Mouse (Mus musculus): ENCODE data around the gene Gm266.
"Not testable (repeated sequence)": the region's sequence is repeated elsewhere in the genome, so short reads cannot be mapped to it uniquely, and the experiment has no call there.

Gm266 gene

DNA sequence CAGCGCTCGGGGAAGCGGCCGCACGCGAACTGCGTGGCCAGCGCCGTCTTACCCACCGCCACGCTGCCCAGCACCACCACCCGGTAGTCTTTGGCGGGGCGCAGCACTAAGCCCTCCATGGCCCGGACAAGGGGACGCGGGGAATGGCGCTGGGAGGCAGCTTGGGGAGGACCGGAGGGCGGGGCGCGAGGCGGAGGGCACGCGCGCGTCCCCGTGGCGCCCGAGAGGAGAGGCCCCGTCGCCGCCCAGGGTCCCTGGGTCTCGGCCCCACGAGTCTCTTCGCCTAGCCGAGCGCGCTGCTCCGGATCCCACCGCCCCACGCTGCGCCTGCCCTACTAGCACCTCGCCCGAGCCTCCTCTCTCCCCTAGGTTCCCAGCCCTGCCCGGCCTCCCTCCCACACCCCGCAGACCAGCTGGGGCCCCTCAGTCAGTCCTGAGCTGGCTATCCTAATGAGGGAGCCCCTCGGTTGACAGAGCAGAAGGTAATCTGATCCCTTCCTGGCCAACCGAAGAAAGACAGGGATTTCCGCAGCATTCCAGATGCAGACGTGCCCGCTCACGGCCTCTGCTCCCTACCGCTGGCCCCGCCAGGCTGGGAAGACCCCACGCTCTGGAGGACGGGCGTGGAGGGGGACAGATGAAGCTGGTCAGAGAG lies at the start of gene Gm266:
Gene Gm266 (minus strand): TSS at position 172 of the 655 bp plus-strand sequence.
- no peak for DNase-seq (ENCODE audit: low spot score)

DNA sequence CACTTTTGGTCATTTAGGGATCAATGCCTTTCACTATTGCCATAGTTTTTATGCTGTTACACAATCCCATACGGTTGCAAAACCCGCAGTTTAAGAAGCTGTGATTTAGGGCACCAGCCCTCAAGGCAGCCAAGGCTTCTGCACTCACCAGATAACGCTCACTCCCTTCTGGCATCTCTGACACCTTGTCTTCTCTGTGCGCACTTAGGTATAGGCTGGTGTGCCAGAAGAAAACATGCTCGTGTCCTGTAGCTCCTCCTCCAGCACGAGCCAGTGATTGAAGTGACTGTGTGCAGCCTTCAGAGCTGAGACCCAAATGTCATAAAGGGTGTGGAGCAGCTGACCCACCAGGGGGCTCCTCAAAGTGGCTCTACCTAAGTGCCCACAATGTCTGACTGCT lies 49.7 kb upstream of the Gm266 start:
- DNase-seq (ENCODE audit: low spot score) = peak; percentile 47

DNA sequence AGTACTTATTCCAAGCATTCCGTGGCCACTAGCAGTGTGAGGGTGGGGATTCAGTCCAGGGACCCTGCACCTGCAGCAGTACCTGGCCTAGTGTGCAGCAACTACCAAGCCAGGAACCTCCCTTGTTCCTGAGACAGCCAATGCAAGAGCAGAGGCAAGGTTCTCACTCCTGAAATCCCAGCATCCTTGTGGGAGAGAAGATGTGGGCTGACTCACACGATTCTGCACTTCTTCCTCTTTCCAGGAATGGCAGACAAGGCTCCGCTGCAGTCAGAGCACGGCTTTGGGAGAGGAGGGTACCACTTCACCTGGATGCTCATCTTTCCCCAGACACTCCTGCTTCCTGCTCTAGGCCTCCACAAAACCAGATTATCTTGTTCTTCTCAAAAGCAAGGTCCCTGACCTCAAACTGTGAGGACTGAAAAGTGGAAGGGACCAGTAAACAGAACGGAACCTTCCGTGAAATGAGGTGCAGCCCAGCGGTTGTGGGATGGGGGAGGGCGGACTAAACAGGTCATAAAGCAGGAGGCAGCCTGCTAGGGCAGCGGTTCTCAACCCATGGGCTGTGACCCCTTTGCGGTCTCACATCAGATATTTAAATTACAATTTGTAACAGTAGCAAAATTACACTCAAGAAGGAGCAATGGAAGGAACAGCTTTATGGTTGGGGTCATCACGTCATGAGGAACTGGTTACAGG lies 47.6 kb upstream of the Gm266 start:
- DNase-seq (ENCODE audit: low spot score) = no peak

DNA sequence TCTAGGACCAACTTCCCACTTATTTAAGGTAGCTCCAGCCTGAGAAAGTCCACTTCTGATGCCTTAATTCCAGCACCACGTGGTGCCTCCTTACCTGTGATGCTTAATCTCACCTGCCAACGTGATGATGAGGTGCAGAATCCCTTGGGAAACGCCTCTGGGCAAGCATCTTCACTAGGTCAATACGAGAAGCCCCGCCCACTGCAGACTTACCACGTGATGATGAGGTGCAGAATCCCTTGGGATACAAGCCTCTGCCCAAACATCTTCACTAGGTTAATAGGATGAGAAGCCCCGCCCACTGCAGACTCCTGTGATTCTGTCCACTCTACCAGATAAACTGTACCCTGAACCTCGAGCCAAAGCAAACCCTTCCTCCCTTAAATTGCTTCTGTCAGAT lies 43.6 kb upstream of the Gm266 start:
- DNase-seq (ENCODE audit: low spot score) = no peak

DNA sequence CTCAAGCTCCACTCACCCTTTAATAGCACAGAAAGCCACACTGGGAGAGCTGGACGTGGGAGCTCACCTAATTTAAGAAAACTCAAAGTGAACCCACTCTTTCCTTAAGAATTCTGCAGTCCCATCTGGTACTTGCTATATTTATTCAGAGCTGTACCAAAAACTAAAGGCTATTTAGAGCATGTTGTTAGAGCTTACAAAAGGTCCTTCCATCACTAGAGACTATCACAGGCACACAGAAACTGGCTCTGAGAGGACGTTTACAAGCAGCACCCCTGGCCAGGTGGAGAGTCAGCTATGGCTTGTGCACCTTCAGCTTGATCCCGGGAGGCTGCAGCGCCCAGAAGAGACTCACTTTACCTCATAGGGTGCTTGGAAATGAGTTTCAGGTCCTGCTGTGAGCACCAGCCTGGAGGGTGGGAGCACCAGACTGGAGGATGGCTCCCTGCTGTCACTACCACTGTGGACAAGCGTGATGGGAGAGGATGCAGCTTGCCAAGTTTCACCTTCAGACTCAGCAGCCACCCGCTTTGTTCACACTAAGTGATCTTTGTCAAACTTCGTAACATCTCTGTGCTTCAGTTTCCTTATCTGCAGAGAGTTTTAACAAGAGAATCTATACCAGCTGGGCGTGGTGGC lies 42.1 kb upstream of the Gm266 start:
- DNase-seq (ENCODE audit: low spot score) = no peak

DNA sequence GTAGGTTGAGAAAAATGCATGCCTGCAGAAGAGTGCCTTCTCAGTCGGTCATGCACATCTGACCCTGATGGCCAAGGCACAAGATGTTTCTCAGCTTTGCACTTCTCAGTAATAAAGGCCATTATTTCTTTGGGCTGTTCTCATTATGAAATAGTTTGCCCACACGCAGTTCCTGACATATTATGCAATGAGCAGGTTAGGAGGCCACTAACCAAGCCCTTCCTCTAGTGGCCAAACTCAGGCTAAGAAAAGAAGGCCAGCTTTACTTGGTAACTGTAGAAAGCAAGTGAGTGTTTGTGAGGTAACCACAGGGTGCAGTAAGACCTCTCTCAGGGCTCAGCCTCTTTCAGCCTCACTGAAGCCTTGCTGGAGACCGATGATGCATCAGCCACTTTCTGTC lies 39.3 kb upstream of the Gm266 start:
- no peak for DNase-seq (ENCODE audit: low spot score)

DNA sequence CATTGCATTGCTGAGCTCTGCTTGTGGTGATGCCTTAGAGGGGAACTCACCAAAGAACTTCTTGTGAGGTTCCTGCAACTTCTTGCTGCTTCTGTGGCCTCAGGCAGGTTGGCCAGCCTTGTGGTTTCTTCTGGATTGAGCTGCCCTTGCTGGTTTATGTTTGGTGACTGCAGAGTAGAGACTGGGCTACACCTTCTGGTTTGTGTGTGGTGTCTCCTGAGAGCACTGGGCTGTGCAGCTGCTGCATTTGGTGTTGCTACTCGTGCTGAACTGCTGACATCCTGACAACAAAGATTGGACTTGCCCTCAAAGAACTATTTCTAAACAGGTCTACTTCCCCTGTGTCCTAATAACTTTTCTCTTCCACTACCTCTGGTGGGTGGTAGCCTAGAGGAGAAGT lies 38.8 kb upstream of the Gm266 start:
- DNase-seq (ENCODE audit: low spot score) = no peak

DNA sequence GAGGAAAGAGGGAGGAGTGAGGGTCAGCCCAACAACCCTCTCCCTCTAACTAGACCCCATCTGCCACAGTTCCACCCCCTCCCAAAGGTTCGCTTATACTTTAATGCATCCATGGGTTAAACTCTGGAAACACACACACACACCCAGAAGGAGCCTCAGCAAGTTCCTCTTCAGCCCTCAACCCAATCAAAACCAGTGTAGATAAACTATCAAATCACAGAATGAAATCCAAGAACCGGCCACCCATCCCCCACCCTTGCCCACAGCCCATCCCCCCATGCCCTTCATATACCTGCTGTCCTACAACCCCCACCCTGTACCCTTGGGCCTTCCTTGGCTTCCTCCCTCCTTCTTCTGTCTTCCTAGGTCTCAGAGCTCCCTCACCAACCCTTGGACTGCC lies 35.4 kb upstream of the Gm266 start:
- no peak for DNase-seq (ENCODE audit: low spot score)

DNA sequence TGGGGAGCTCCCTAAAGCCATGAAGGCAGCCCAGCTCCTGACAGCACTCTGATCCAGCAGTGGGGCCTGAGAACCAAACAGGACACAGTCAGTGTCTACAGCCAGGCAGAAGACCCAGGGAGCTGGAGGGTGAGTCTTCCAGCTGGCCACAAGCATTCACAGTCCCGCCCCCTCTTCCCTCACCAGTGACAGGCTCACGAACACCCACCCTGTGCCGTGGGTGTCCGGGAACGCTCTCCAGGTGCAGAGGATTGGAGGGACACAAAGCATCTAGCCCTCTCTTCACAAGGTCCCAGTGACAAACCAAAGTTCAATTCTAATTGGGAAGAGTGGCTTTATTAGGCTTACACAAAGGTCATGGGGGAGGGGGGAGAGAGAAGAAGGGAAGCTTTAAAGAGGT lies 34.2 kb upstream of the Gm266 start:
- no peak for DNase-seq (ENCODE audit: low spot score)

DNA sequence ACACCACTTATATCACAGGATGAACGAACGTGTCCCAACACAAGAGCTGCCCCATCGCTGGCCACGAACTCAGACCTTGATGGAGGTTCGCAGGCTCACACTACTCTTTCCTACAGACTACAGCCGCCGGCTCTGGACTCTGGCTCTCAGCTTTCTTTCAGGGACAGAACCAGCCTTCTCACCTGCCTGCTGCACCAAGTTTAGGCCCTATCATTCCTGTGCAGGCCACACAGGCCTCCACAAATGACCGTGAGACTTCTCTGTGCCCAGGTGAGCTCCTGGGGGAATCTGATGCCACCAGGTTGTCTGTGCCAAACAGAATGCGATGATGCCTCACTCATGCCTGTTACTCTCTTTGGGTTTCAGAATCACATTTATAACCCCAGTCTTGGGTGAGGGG lies 32.8 kb upstream of the Gm266 start:
- DNase-seq (ENCODE audit: low spot score) = no peak

DNA sequence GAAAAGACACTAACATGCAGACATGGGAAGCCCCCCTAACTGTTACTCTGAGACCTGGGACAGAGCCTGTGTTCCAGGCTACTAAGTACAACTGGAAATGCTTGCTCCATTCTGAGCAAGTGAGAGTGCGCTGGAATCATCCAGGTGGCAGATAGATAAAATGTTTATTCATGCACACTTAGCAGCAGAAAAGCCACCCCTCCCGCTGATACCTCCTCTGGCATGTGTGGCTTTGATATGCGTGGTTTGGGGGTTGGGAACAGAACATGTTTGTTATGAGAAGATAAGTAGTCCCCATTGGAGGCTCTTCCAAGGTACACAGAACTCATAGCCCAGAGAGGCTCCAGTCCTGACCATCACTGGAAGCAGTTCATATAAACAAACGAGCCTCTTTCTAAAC lies 32.3 kb upstream of the Gm266 start:
- DNase-seq (ENCODE audit: low spot score) = peak; percentile 68

DNA sequence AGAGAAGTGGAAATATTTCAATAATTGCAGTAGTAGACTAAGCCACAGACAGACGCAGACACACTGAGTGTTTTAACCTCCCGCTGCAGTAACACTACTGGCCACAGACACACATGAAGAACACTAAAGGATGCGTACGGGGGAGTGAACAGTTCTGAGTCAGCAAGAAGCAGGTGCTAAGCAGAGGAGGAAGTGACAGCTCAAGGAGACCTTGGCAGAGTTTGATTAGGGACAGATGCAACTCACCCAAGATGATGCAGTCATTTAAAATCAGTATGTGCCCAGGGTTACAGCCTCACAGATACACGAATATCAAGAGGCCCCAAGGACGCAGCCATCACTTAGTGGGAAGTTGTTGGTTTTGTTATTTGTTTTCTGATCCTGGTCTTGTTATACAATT lies 31.2 kb upstream of the Gm266 start:
- DNase-seq (ENCODE audit: low spot score) = peak; percentile 44

DNA sequence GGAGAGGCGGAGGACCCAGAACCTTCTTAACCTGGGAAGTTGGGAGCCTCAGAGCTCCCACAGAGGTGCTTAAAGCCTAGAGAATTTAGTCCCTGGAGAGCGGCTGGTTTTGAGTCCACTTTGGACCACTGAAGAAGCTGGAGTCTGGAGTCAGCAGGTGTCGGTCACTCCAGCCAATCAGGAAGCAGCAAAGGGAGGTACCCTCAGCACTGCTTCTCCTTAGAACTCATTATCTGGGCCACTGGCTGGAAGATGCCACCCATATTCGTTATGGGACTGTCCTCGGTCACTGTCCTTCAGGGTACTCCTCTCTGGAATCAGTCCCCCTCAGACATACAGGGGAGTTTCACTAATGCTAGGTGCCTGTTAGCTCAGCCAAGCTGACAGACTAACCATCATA lies 30.3 kb upstream of the Gm266 start:
- DNase-seq (ENCODE audit: low spot score) = no peak

DNA sequence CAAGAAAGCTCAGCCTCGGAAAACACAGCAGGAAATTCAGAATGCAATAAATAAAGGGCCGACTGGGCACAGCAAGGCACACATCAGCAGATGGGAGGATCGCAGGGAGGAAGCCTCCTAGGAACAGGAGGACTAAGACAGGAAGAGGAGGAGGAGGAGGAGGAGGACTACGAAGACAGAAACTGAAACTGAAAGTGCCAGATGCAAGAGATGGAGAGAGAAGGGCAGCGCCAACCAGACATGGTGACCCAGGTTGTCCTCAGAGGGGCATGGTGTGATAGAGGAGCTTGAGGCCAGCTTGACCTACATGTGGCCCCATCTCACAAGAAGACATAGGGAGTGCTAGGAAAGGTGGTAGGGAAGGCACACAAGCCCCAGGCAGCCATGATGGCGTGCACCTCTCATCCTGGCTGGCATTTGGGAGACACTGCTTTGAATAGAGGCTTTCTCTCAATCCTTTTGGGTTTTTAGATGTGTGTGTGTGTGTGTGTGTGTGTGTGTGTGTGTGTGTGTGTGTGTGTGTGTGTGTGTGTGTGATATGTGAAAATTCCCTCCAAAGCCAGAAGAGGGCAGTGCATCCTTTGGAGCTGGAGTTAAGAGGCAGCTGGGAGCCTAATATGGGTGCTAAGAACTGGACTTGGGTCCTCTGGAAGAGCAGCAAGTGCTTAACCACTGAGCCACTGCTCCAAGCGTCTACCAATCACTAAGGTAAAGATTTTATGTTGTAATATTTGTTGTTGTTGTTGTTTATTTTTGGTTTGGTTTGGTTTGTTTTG lies 29.4 kb upstream of the Gm266 start:
- DNase-seq (ENCODE audit: low spot score) = no peak

DNA sequence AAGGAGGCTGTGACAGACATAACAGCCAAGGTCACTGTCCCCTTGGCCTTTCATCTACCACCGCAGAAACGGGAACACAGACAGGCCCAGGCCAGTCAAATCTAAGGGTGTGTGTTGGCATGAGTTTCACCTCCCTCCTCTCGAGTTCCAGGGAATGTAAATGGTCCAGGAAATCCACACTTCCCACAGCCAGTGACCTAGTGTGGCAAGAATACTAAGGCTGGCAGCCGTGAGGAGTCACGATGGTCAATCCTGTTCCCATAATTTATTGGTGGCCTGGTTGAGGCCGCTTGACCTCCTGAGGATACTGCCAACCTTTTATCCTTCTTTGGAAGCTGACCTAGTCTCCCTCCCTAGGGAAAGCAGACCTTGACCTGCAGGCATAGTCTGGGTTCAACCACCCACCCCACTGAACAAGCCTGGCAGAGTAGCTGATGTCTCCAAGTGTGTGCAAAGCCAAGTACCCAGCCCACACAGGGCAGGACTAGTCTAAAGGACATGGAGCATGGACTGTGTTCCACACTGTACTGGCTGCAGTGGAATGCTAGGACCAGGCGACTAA lies 28.7 kb upstream of the Gm266 start:
- DNase-seq (ENCODE audit: low spot score) = no peak

DNA sequence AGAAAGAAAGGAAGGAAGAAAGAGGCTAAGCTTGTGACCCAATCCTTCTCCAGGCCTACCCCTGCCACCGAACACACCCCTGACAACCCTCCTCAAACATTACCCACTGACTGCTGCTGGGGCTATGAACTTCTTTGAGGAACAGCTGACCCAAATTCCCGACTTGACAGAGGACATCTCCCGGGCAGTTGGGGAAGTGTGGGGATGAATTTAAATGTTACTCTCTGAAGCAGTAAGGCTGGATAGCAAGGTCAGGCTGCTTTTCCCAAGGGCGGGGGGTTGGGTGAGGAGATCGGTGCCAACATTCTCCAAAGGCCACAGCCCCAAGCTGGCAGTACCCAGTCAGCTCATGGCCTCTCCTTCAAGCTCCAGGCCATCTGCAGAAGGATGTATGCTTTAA lies 28.1 kb upstream of the Gm266 start:
- DNase-seq (ENCODE audit: low spot score) = no peak

DNA sequence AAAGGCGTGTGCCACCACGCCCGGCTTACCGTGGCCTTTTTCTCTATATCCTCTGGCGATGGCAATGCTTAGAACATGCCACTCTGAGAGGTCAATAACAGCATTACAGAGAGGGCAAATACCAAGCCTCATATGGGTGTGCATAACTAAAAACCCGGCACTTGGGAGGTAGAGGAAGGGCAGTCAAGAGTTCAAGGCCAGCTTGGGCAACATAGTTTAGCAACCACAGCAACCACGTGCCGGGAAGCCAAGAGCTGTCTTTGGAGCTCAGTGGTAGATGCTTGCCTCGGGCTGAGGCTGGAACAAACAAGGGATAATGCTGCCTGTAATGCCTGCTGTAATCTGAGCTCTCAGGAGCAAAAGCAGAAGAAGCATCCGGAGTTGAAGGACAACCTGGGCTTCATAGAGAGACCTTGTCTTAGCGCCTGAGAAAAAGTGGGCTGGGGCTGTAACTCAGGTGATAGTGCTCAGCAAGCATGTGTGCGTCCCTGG lies 27.0 kb upstream of the Gm266 start:
- no peak for DNase-seq (ENCODE audit: low spot score)

DNA sequence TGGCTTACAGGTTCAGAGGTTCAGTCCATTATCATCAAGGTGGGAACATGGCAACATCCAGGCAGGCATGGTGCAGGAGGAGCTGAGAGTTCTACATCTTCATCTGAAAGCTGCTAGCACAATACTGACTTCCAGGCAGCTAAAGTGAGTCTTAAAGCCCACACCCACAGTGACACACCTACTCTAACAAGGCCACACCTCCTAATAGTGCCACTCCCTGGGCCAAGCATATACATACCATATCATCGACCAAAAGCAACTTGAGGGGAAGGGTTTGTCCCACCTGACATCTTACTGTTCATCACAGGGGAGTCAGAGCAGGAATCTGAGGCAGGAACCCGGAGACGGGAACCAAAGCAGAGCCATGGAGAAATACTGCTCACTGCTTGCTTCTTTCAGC lies 22.8 kb upstream of the Gm266 start:
- not testable (repeated sequence) for DNase-seq (ENCODE audit: low spot score)

DNA sequence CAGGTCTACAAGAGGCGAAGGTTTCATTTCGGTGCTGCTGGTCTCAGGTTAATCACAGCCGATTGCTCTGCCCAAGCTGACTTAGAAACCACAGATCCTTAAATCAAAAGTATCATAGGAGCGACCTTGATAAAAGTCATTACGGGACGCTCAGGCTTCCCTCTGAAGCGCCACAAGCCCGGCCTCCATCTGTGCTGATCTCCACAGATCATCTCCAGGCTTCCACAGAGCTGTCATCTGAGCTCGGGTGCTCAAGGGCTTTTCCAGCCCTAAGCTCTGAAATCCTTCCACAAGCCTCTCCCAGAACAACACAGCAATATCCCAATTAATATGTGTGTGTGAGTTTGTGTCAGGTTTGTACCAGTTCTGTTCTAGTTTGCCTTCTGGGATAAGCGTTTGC lies 22.3 kb upstream of the Gm266 start:
- no peak for DNase-seq (ENCODE audit: low spot score)

DNA sequence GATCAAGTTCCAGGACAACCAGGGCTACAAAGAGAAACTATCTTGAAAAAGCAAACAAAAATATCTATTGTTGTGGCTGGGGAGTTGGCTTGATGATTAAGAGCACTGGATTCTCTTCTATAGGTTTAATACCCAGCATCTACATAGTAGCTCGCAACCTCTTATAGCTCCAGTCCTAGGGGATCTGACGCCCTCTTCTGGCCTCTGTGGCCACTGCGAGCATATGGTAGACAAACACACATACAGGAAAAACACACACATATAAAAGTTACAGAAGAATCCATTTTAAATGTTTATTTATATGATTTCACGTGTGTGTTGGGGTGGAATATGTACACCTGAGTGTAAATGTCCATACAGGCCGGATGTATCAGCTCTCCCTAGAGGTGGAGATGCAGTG lies 21.4 kb upstream of the Gm266 start:
- DNase-seq (ENCODE audit: low spot score) = no peak

DNA sequence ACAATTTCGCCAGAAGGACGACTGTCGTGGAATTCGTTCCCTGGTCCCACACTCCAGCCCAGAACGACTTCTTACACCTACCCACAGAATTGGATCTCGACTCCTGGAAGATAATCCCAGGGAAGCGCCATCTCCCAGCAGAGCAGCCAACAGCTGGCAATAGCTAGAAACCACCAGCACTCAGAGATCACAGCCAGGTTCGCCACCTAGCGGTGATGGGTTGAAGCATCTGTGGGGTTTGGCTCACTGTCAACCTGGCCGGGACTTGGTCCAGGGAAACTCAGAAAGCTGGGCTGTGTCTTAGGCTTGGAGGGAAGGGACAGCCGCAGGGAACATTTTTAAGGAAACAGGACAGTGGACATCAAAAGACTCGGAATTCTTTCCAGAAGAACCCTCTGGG lies 19.3 kb upstream of the Gm266 start:
- peak; percentile 70 for DNase-seq (ENCODE audit: low spot score)

DNA sequence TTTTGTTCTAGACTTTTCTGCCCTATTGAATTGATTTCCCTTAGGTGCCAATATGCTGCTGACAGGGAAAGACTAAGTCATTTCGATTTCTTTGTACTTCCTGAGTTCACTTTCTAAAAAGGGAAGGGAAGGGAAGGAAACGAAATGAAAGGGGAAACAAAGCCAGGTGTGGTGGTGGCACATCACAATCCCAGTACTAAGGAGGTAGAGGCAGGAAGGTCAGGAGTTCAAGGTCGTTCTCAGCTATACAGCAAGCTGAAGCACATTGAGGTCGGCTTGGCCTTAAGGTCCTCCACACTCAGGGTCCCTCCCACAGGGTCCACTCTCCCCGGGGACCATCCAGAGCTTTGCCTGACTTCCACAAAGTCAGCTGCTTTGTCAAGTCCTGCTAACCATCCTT lies 17.9 kb upstream of the Gm266 start:
- no peak for DNase-seq (ENCODE audit: low spot score)

Measured in spleen, adult 12 weeks (tissue).